Mouse (Mus musculus) small intestine, adult 10 weeks (tissue): Measurements from ENCODE around the gene Gm3183. TPM values are rescaled to one million over a fixed set of nuclear protein-coding genes. Genes with fewer than 3 reads are reported as not detected.

ENCODE experiments used
- polyA plus RNA-seq: library from polyadenylated mRNA; stranded (reverse); fragments of 350-450 nt; fragmentation: Illumina TruSeq; extraction: RNeasy Lipid Tissue Mini Kit (QIAGEN cat#74804); gene quantifications from one replicate; pipeline ENCODE4 v1.2.3, GENCODE M21; 2014; ENCODE audit warnings: low replicate concordance

Gene Gm3183
- not detected for polyA plus RNA-seq

GRCm38 (mm10) chr5:94865136-94865535 lies at the start of gene Gm3183:
Gene Gm3183 (plus strand): TSS chr5:94865436.

Other genes with a start within 250 kb of the Gm3183 start
- gene Gm3147, start 249.1 kb upstream of the Gm3183 start, polyA plus RNA-seq = not detected
- not detected for gene Gm6509, start 241.5 kb upstream of the Gm3183 start, polyA plus RNA-seq
- 0.85 TPM for gene Gm6205, start 217.1 kb upstream of the Gm3183 start, polyA plus RNA-seq
- gene Gm6367, start 123.2 kb downstream of the Gm3183 start, polyA plus RNA-seq = 0.85 TPM
- not detected for gene Gm7942, start 241.5 kb downstream of the Gm3183 start, polyA plus RNA-seq